Mouse (Mus musculus) liver, postnatal 0 days (tissue): ENCODE measurements at regions not wholly inside any gene's neighbourhood (a gene's known extent, or its start where the extent isn't known, plus 50 kb on each side); places are given as distances from the start of the nearest gene placed in this dataset.

Experiments used
- CTCF ChIP-seq: sonication (generic); IDR thresholded peaks from 2 replicates; pipeline ENCODE4 v1.5.1; 2016; ENCODE audit warnings: antibody characterized with exemption, low read depth
- EP300 ChIP-seq: IDR thresholded peaks from 2 replicates; pipeline ENCODE4 v1.6.1; 2016; ENCODE audit warnings: antibody characterized with exemption, low read depth, mild to moderate bottlenecking

- TF ChIP-seq CTCF (no peak), EP300 (no peak)
Measured at GRCm38 (mm10) chr6:61101972-61102371, 78.2 kb upstream of the Ccser1 start.
